Mouse (Mus musculus): ENCODE results near the gene Plekhm3. TPM values are rescaled to one million over a fixed set of nuclear protein-coding genes. Genes with fewer than 3 reads are reported as not detected.
A peak's percentile ranks its signal among the peaks of the same experiment; 100 is the strongest.

Gene Plekhm3
- polyA plus RNA-seq, 1 experiment from 2014 or later = 3.9 TPM

DNA sequence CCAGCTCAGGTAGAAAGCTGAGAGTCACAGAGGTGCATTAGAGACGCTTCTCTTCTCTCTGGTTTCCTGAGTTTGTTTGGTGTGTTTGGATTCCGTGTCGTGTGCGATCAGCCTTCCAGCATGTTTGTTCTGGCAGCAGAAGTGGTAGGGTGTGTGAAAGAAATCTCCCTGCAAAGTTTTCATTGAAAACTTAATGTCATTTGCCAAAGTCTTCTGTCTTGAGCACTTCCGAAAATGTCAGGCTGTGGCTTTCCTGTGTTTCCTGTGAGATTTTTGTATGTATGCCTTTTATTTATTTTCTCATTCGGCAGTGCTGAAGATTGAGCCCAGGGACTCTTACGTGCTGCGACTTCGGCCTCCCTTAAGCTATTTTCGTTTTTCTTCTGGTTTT is 200.0 kb downstream of the Plekhm3 start:
- Histone ChIP-seq H3K4me2 (ENCODE audit: low read depth, low read length) (no peak overlapping the region), H3K9ac (ENCODE audit: low read depth, low read length) (no peak overlapping the region), H3K4me3 (ENCODE audit: low read length) (no peak overlapping the region), H3K27ac (ENCODE audit: low read length) (no peak overlapping the region), H3K4me1 (ENCODE audit: control insufficient read depth, insufficient read depth, low read length) (peaks cover 7% of the 10 kb centered on the region; the same call in 1 of the 2 replicates), H3K9me3 (ENCODE audit: control insufficient read depth, low read length) (no peaks in the 10 kb centered on the region), H3K27me3 (replicated peaks; ENCODE audit: control insufficient read depth, insufficient read depth, low read length) (no peaks in the 10 kb centered on the region), H3K36me3 (ENCODE audit: control insufficient read depth, insufficient read depth, low read length) (no peaks in the 10 kb centered on the region)
- WGBS = 59% methylated on average over 10 of the region's 10 CpGs
- ATAC-seq = no peak

GRCm38 (mm10) chr1:64755971-64756639 is 200.5 kb downstream of the Plekhm3 start:
- H3K36me3 ChIP-seq (ENCODE audit: control insufficient read depth, insufficient read depth, low read length) = no peaks in the 10 kb centered on the region
- H3K4me3 ChIP-seq (ENCODE audit: low read length) = no peak overlapping the region
- no peak overlapping the region for H3K4me2 ChIP-seq (ENCODE audit: low read depth, low read length)
- H3K4me1 ChIP-seq (ENCODE audit: control insufficient read depth, insufficient read depth, low read length) = peaks cover 7% of the 10 kb centered on the region; the same call in 1 of the 2 replicates
- 65% methylated on average over 7 of the region's 7 CpGs for WGBS
- H3K27me3 ChIP-seq (replicated peaks; ENCODE audit: control insufficient read depth, insufficient read depth, low read length) = no peaks in the 10 kb centered on the region
- no peak overlapping the region for H3K9ac ChIP-seq (ENCODE audit: low read depth, low read length)
- no peak for ATAC-seq
- H3K9me3 ChIP-seq (ENCODE audit: control insufficient read depth, low read length) = no peaks in the 10 kb centered on the region
- no peak overlapping the region for H3K27ac ChIP-seq (ENCODE audit: low read length)

GRCm38 (mm10) chr1:64754658-64755057 is 202.0 kb downstream of the Plekhm3 start:
- Histone ChIP-seq H3K4me1 (ENCODE audit: control insufficient read depth, insufficient read depth, low read length) (peaks cover 7% of the 10 kb centered on the region; the same call in 1 of the 2 replicates), H3K9ac (ENCODE audit: low read depth, low read length) (no peak overlapping the region), H3K4me2 (ENCODE audit: low read depth, low read length) (no peak overlapping the region), H3K9me3 (ENCODE audit: control insufficient read depth, low read length) (no peaks in the 10 kb centered on the region), H3K27me3 (replicated peaks; ENCODE audit: control insufficient read depth, insufficient read depth, low read length) (no peaks in the 10 kb centered on the region), H3K36me3 (ENCODE audit: control insufficient read depth, insufficient read depth, low read length) (no peaks in the 10 kb centered on the region), H3K27ac (ENCODE audit: low read length) (no peak overlapping the region), H3K4me3 (ENCODE audit: low read length) (no peak overlapping the region)
- ATAC-seq = peak; percentile 63
- 80% methylated on average over 5 of the region's 5 CpGs for WGBS

- Histone ChIP-seq H3K36me3 (ENCODE audit: control insufficient read depth, insufficient read depth, low read length) (no peaks in the 10 kb centered on the region), H3K27ac (ENCODE audit: low read length) (no peak overlapping the region), H3K4me3 (ENCODE audit: low read length) (no peak overlapping the region), H3K4me2 (ENCODE audit: low read depth, low read length) (no peak overlapping the region), H3K9me3 (ENCODE audit: control insufficient read depth, low read length) (no peaks in the 10 kb centered on the region), H3K9ac (ENCODE audit: low read depth, low read length) (no peak overlapping the region), H3K4me1 (ENCODE audit: control insufficient read depth, insufficient read depth, low read length) (peaks cover 7% of the 10 kb centered on the region; the same call in 1 of the 2 replicates), H3K27me3 (replicated peaks; ENCODE audit: control insufficient read depth, insufficient read depth, low read length) (no peaks in the 10 kb centered on the region)
- WGBS = 69% methylated on average over 7 of the region's 7 CpGs
- ATAC-seq = no peak
These were observed 203.0 kb downstream of the Plekhm3 start for GRCm38 (mm10) chr1:64753668-64754067.

DNA sequence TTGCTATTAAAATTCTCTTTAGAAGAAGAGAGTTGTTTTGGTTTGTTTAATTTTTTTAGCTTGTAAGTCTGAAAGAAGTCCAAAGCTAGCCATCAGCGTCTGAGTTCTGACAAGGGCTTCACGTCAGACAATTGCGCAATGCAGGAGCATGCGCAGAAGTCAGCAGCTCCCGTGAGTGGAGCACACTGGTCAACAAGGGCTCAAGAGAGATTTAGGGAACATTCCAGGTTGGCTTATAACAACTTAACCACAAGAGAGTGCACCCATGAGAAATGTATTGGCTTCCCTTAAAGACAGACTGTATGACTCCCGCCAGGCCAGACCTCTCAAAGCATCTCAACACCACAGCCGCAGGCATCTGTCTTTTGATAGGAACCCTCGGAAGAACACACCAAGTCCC is 203.5 kb downstream of the Plekhm3 start:
- H3K4me3 ChIP-seq (ENCODE audit: low read length) = no peak overlapping the region
- no peak overlapping the region for H3K9ac ChIP-seq (ENCODE audit: low read depth, low read length)
- H3K4me1 ChIP-seq (ENCODE audit: control insufficient read depth, insufficient read depth, low read length) = peaks cover 7% of the 10 kb centered on the region; the same call in 1 of the 2 replicates
- H3K27ac ChIP-seq (ENCODE audit: low read length) = no peak overlapping the region
- 70% methylated on average over 8 of the region's 8 CpGs for WGBS
- no peaks in the 10 kb centered on the region for H3K9me3 ChIP-seq (ENCODE audit: control insufficient read depth, low read length)
- H3K4me2 ChIP-seq (ENCODE audit: low read depth, low read length) = no peak overlapping the region
- no peaks in the 10 kb centered on the region for H3K36me3 ChIP-seq (ENCODE audit: control insufficient read depth, insufficient read depth, low read length)
- ATAC-seq = no peak
- no peaks in the 10 kb centered on the region for H3K27me3 ChIP-seq (replicated peaks; ENCODE audit: control insufficient read depth, insufficient read depth, low read length)

GRCm38 (mm10) chr1:64744616-64745015 is 212.0 kb downstream of the Plekhm3 start:
- H3K27me3 ChIP-seq (replicated peaks; ENCODE audit: control insufficient read depth, insufficient read depth, low read length) = no peaks in the 10 kb centered on the region
- no peaks in the 10 kb centered on the region for H3K9me3 ChIP-seq (ENCODE audit: control insufficient read depth, low read length)
- H3K36me3 ChIP-seq (ENCODE audit: control insufficient read depth, insufficient read depth, low read length) = no peaks in the 10 kb centered on the region
- no peak overlapping the region for H3K4me3 ChIP-seq (ENCODE audit: low read length)
- H3K9ac ChIP-seq (ENCODE audit: low read depth, low read length) = no peak overlapping the region
- H3K27ac ChIP-seq (ENCODE audit: low read length) = no peak overlapping the region
- no peak overlapping the region for H3K4me2 ChIP-seq (ENCODE audit: low read depth, low read length)
- no peak for ATAC-seq
- peaks cover 3% of the 10 kb centered on the region; the same call in 1 of the 2 replicates for H3K4me1 ChIP-seq (ENCODE audit: control insufficient read depth, insufficient read depth, low read length)

DNA sequence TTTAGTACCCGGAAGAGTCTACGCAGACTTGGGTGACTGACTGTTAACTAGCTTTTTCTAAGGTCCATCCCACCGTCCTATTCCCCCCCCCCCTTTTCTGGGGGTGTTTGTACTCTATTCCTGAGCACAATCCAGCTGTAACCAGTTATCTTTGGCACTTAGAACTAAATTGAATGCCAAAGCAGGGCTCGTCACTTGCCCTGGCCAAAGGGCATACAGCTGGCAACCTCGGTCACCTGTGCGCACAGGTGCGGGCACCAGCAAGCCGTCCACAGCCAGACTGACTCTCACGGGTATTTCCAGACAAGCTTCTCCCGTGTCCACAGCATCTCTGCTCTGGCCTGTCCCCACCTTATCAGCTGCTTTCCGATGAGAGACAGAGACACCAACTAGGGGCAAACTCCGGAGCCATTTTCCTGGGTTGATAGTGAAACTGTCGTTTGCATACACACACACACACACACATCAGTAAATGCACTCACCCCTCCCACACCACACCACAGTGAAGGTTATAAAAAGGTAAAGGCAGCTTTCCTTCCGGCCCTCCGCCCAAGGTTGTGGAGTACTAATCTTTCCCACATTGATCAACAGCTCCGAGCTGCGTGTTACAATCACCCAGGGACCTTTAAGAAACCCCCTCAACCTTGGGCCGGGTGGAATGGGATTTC is 213.7 kb downstream of the Plekhm3 start:
- Histone ChIP-seq H3K4me2 (ENCODE audit: low read depth, low read length) (peak overlapping the region; percentile 44), H3K9ac (ENCODE audit: low read depth, low read length) (peak overlapping the region; percentile 37)
- 70% methylated on average over 18 of the region's 18 CpGs for WGBS

GRCm38 (mm10) chr1:64738661-64739082 is 218.0 kb downstream of the Plekhm3 start:
- H3K4me1 ChIP-seq (ENCODE audit: control insufficient read depth, insufficient read depth, low read length) = peaks cover 24% of the 10 kb centered on the region; the same call in 1 of the 2 replicates
- H3K9ac ChIP-seq (ENCODE audit: low read depth, low read length) = peak overlapping the region; percentile 72
- peak overlapping the region; percentile 90 for H3K4me3 ChIP-seq (ENCODE audit: low read length)
- peak; percentile 9; the same call in 1 of the 2 replicates for ATAC-seq
- no peaks in the 10 kb centered on the region; the same call in 1 of the 2 replicates for H3K27me3 ChIP-seq (replicated peaks; ENCODE audit: control insufficient read depth, insufficient read depth, low read length)
- WGBS = under 1% methylated on average over 14 of the region's 14 CpGs
- H3K9me3 ChIP-seq (ENCODE audit: control insufficient read depth, low read length) = no peaks in the 10 kb centered on the region
- peak overlapping the region; percentile 96 for H3K27ac ChIP-seq (ENCODE audit: low read length)
- H3K36me3 ChIP-seq (ENCODE audit: control insufficient read depth, insufficient read depth, low read length) = no peaks in the 10 kb centered on the region
- H3K4me2 ChIP-seq (ENCODE audit: low read depth, low read length) = peak overlapping the region; percentile 89

More for the DNA sequence above, 213.7 kb downstream of the Plekhm3 start:
- Histone ChIP-seq H3K36me3 (ENCODE audit: control insufficient read depth, insufficient read depth, low read length) (no peaks in the 10 kb centered on the region), H3K27me3 (replicated peaks; ENCODE audit: control insufficient read depth, insufficient read depth, low read length) (no peaks in the 10 kb centered on the region), H3K4me1 (ENCODE audit: control insufficient read depth, insufficient read depth, low read length) (peaks cover 15% of the 10 kb centered on the region; the same call in 1 of the 2 replicates), H3K4me3 (ENCODE audit: low read length) (peak overlapping the region; percentile 29), H3K27ac (ENCODE audit: low read length) (peak overlapping the region; percentile 65), H3K9me3 (ENCODE audit: control insufficient read depth, low read length) (no peaks in the 10 kb centered on the region)
- peak; percentile 19 for ATAC-seq

GRCm38 (mm10) chr1:64738180-64738555 is 218.5 kb downstream of the Plekhm3 start:
- Histone ChIP-seq H3K9me3 (ENCODE audit: control insufficient read depth, low read length) (no peaks in the 10 kb centered on the region), H3K4me2 (ENCODE audit: low read depth, low read length) (peak overlapping the region; percentile 89), H3K9ac (ENCODE audit: low read depth, low read length) (peak overlapping the region; percentile 72), H3K36me3 (ENCODE audit: control insufficient read depth, insufficient read depth, low read length) (no peaks in the 10 kb centered on the region), H3K27me3 (replicated peaks; ENCODE audit: control insufficient read depth, insufficient read depth, low read length) (no peaks in the 10 kb centered on the region; the same call in 1 of the 2 replicates), H3K4me1 (ENCODE audit: control insufficient read depth, insufficient read depth, low read length) (peaks cover 24% of the 10 kb centered on the region; the same call in 1 of the 2 replicates), H3K27ac (ENCODE audit: low read length) (peak overlapping the region; percentile 96), H3K4me3 (ENCODE audit: low read length) (peak overlapping the region; percentile 90)
- under 1% methylated on average over 11 of the region's 11 CpGs for WGBS
- ATAC-seq = peak; percentile 68
